Mouse (Mus musculus) myocyte (in vitro differentiated cells): ENCODE results near the gene Acat1. TPM values are rescaled to one million over a fixed set of nuclear protein-coding genes. Genes with fewer than 3 reads are reported as not detected.

Experiments used
- H3K27me3 ChIP-seq: one replicate; pipeline ENCODE4 v1.6.1; 2011; ENCODE audit not compliant: control insufficient read depth, insufficient read depth, insufficient read length
- H3K36me3 ChIP-seq: one replicate; pipeline ENCODE4 v1.6.1; 2011; ENCODE audit not compliant: control insufficient read depth, insufficient read depth
- H3K4me2 ChIP-seq: one replicate; pipeline ENCODE4 v1.6.1; 2011; ENCODE audit warnings: low read depth, control low read depth
- H3K4me3 ChIP-seq: one replicate; pipeline ENCODE4 v1.5.1; 2011; ENCODE audit warnings: mild to moderate bottlenecking, control low read depth, moderate library complexity
- H3K79me2 ChIP-seq: one replicate; pipeline ENCODE4 v1.6.1; 2011; ENCODE audit not compliant: control insufficient read depth, insufficient read depth
- H3ac ChIP-seq: one replicate; pipeline ENCODE4 v1.6.1; 2011; ENCODE audit not compliant: control insufficient read depth, insufficient read length
- CEBPB ChIP-seq: IDR thresholded peaks from 2 replicates; pipeline ENCODE4 v1.6.1; 2011; ENCODE audit warnings: mild to moderate bottlenecking, moderate library complexity; ENCODE audit not compliant: poor library complexity, insufficient read depth, severe bottlenecking
- E2F4 ChIP-seq: IDR thresholded peaks from one replicate; pipeline ENCODE4 v1.6.1; 2011; ENCODE audit warnings: mild to moderate bottlenecking, control low read depth, moderate library complexity; ENCODE audit not compliant: insufficient read depth
- MAX ChIP-seq: IDR thresholded peaks from one replicate; pipeline ENCODE4 v1.6.1; 2011; ENCODE audit warnings: low read depth, mild to moderate bottlenecking, control low read depth
- MYOD1 ChIP-seq, 3 experiments: IDR thresholded peaks; one replicate each; pipeline ENCODE4 v1.6.1; 2011; ENCODE audit warnings: control low read depth in 2 of 3, low read depth in 2 of 3, mild to moderate bottlenecking in 2 of 3, moderate library complexity in 1 of 3; ENCODE audit not compliant: insufficient read length in 2 of 3, control insufficient read depth in 1 of 3
- MYOG ChIP-seq, 3 experiments: IDR thresholded peaks; one replicate each; pipeline ENCODE4 v1.6.1; 2011; ENCODE audit warnings: control low read depth in 2 of 3, low read depth in 2 of 3, mild to moderate bottlenecking in 2 of 3; ENCODE audit not compliant: insufficient read length in 2 of 3, control insufficient read depth in 1 of 3, insufficient read depth in 1 of 3
- POLR2A ChIP-seq: IDR thresholded peaks from one replicate; pipeline ENCODE4 v1.6.1; 2011; ENCODE audit warnings: low read depth, mild to moderate bottlenecking, control low read depth, moderate library complexity; ENCODE audit not compliant: insufficient read length
- POLR2AphosphoS2 ChIP-seq: IDR thresholded peaks from one replicate; pipeline ENCODE4 v1.6.1; 2011; ENCODE audit warnings: low read depth, control low read depth; ENCODE audit not compliant: insufficient read length
- REST ChIP-seq: IDR thresholded peaks from one replicate; pipeline ENCODE4 v1.6.1; 2011; ENCODE audit warnings: mild to moderate bottlenecking, control low read depth, moderate library complexity; ENCODE audit not compliant: insufficient read depth, insufficient read length
- SRF ChIP-seq: IDR thresholded peaks from one replicate; pipeline ENCODE4 v1.6.1; 2011; ENCODE audit warnings: low read depth; ENCODE audit not compliant: control insufficient read depth, insufficient read length
- TCF12 ChIP-seq: IDR thresholded peaks from one replicate; pipeline ENCODE4 v1.6.1; 2011; ENCODE audit warnings: mild to moderate bottlenecking, control low read depth; ENCODE audit not compliant: poor library complexity, insufficient read depth, severe bottlenecking
- TCF3 ChIP-seq: IDR thresholded peaks from one replicate; pipeline ENCODE4 v1.6.1; 2011; ENCODE audit warnings: low read depth, control low read depth; ENCODE audit not compliant: insufficient read length
- USF1 ChIP-seq: IDR thresholded peaks from one replicate; pipeline ENCODE4 v1.6.1; 2011; ENCODE audit warnings: low read depth, mild to moderate bottlenecking, control low read depth, moderate library complexity
- polyA plus RNA-seq: library from polyadenylated mRNA; unstranded; fragments of >200 nt; fragmentation: generic; extraction: Trizol; gene quantifications from one replicate; pipeline ENCODE4 v1.2.1, GENCODE M21; 2012; ENCODE audit warnings: missing spikeins

Acat1 gene
- polyA plus RNA-seq, 1 experiment = 34.9 TPM

GRCm38 (mm10) chr9:53575721-53576120 is 34.5 kb downstream of the Acat1 start:
- TF ChIP-seq TCF3 = no peak
- no peak for TF ChIP-seq TCF12
- no peak for TF ChIP-seq USF1
- TF ChIP-seq CEBPB = no peak
- TF ChIP-seq POLR2AphosphoS2 = no peak
- no peak for TF ChIP-seq MYOD1 (IDR thresholded peaks at IDR 0.05; ENCODE audit: control insufficient read depth in 1 of 3, insufficient read length in 2 of 3, low read depth in 2 of 3)
- no peak for TF ChIP-seq SRF
- TF ChIP-seq REST = no peak
- no peak for TF ChIP-seq MAX
- no peak for TF ChIP-seq MYOG (IDR thresholded peaks at IDR 0.05; ENCODE audit: control insufficient read depth in 1 of 3, insufficient read depth in 1 of 3, insufficient read length in 2 of 3, low read depth in 2 of 3)
- no peak for TF ChIP-seq POLR2A
- no peaks in the 10 kb centered on the region for H3K79me2 ChIP-seq
- no peaks in the 10 kb centered on the region for H3K27me3 ChIP-seq
- H3K36me3 ChIP-seq = peaks cover 24% of the 10 kb centered on the region
- no peak overlapping the region for H3ac ChIP-seq
- no peak overlapping the region for H3K4me2 ChIP-seq
- H3K4me3 ChIP-seq = no peak overlapping the region

GRCm38 (mm10) chr9:53572516-53573307 is 37.5 kb downstream of the Acat1 start:
- Histone ChIP-seq H3K36me3 (peaks cover 32% of the 10 kb centered on the region), H3K79me2 (no peaks in the 10 kb centered on the region), H3ac (no peak overlapping the region), H3K4me2 (no peak overlapping the region), H3K4me3 (no peak overlapping the region), H3K27me3 (no peaks in the 10 kb centered on the region)
- no peak for TF ChIP-seq MYOG (IDR thresholded peaks at IDR 0.05; ENCODE audit: control insufficient read depth in 1 of 3, insufficient read depth in 1 of 3, insufficient read length in 2 of 3, low read depth in 2 of 3)
- no peak for TF ChIP-seq MAX
- no peak for TF ChIP-seq MYOD1 (IDR thresholded peaks at IDR 0.05; ENCODE audit: control insufficient read depth in 1 of 3, insufficient read length in 2 of 3, low read depth in 2 of 3)
- no peak for TF ChIP-seq SRF
- no peak for TF ChIP-seq TCF3
- TF ChIP-seq USF1 = no peak
- no peak for TF ChIP-seq POLR2A
- no peak for TF ChIP-seq POLR2AphosphoS2
- TF ChIP-seq E2F4 = no peak
- TF ChIP-seq REST = no peak
- no peak for TF ChIP-seq CEBPB
- TF ChIP-seq TCF12 = no peak

- H3ac ChIP-seq = no peak overlapping the region
- peaks cover 37% of the 10 kb centered on the region for H3K36me3 ChIP-seq
- no peaks in the 10 kb centered on the region for H3K27me3 ChIP-seq
- H3K79me2 ChIP-seq = no peaks in the 10 kb centered on the region
- H3K4me3 ChIP-seq = no peak overlapping the region
- H3K4me2 ChIP-seq = no peak overlapping the region
- TF ChIP-seq CEBPB (no peak), POLR2AphosphoS2 (no peak), MYOD1 (IDR thresholded peaks at IDR 0.05; ENCODE audit: control insufficient read depth in 1 of 3, insufficient read length in 2 of 3, low read depth in 2 of 3) (no peak), E2F4 (no peak), REST (no peak), MAX (no peak), TCF3 (no peak), USF1 (no peak), POLR2A (no peak), SRF (no peak), TCF12 (no peak), MYOG (IDR thresholded peaks at IDR 0.05; ENCODE audit: control insufficient read depth in 1 of 3, insufficient read depth in 1 of 3, insufficient read length in 2 of 3, low read depth in 2 of 3) (no peak)
Measured at GRCm38 (mm10) chr9:53570662-53571061, 39.5 kb downstream of the Acat1 start.

DNA sequence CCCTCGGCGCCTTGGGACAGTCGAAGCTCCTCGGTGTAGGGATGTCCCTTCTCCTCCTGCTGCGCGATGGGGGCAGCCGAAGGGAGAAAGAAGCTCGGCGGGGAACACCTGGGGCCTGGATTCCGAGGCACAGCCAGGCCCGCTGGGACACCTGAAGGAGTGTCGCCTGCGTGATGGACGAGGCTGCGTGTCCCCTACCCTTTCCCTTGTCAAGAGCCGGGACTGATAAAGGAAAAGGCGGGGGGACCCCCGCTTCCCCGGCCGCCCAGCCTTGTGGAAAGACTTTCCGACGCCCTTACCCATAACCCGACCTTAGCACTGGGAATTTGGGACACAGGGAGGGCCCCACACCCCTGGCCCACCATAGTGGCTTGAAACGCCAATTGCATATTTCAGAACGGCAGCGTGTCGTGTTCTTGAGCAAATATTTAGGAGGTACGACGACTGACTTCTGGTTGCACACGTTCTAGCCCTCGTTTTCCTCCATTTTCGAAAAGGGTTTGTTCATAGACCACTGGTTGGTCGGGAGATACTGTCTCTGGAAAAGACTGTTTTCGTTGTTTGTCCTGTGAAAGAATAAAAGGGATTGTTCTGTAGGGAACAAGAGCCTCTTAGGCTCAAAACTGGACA is 72.7 kb downstream of the Acat1 start:
- peak overlapping the region; percentile 95 for H3K4me2 ChIP-seq
- TF ChIP-seq POLR2AphosphoS2 = no peak
- TF ChIP-seq SRF = no peak
- TF ChIP-seq REST = no peak
- TF ChIP-seq TCF3 = no peak
- TF ChIP-seq TCF12 = no peak
- TF ChIP-seq MYOG (IDR thresholded peaks at IDR 0.05; ENCODE audit: control insufficient read depth in 1 of 3, insufficient read depth in 1 of 3, insufficient read length in 2 of 3, low read depth in 2 of 3) = no peak
- no peak for TF ChIP-seq E2F4
- no peak for TF ChIP-seq POLR2A
- no peak for TF ChIP-seq MAX
- no peak for TF ChIP-seq USF1
- no peak for TF ChIP-seq MYOD1 (IDR thresholded peaks at IDR 0.05; ENCODE audit: control insufficient read depth in 1 of 3, insufficient read length in 2 of 3, low read depth in 2 of 3)
- TF ChIP-seq CEBPB = no peak
- H3ac ChIP-seq = peak overlapping the region; percentile 39
- H3K4me3 ChIP-seq = peak overlapping the region; percentile 87
- H3K27me3 ChIP-seq = no peaks in the 10 kb centered on the region
- H3K36me3 ChIP-seq = no peaks in the 10 kb centered on the region
- peaks cover 55% of the 10 kb centered on the region for H3K79me2 ChIP-seq
